Mouse (Mus musculus): Measurements from ENCODE around the gene Wfdc3. TPM values are rescaled to one million over a fixed set of nuclear protein-coding genes. Genes with fewer than 3 reads are reported as not detected.

Wfdc3 gene
- 0.93 and 1.0 TPM in 2 replicates for polyA plus RNA-seq (2015; fragmentation: Nextera tagmentation; extraction: Ambion mirVana)

DNA sequence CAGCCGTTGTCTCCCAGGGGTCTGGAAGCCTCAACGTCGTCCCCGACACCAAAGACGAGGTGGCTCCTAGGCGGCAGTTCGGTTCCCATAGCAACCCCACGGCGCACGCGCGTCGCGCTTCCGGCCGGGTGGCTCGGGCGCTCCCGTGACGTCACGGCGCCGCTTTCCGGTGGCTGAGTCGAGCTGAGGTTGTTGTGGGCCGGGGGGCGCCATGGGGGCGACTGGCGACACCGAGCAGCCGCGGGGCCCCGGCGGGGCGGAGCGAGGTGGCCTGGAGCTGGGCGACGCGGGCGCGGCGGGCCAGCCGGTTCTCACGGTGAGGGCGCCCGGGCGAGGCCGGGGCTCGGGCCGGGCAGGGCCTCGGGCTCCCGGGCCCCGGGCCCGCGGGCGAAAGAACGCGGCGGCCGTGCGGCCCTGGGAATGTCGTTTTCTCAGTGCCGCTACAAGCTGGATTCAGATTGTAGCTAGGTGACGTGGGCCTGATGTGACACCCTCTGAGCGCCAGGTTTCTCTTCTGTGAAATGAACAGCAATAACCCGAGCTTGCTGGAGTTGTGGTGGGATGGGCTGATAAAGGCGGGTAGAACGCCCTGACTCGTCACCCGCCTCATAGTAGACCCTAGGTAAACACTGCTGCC, at the start of gene Wfdc3, which contains the start of gene Dnttip1:
Wfdc3 (minus strand) TSS at position 89 of the 637 bp plus-strand sequence.
Dnttip1 (plus strand) TSS at position 141 of the 637 bp plus-strand sequence.
- peak within 1 kb of the TSS; percentile 97 for H3K9ac ChIP-seq
- ATAC-seq (ENCODE audit: low read depth) (peak; percentile 86), DNase-seq (peak; percentile 88)
- H3K4me1 ChIP-seq (replicated peaks) = peaks cover 51% of the 10 kb centered on the region
- H3K4me2 ChIP-seq = peak within 1 kb of the TSS; percentile 93
- H3K36me3 ChIP-seq = peaks cover 38% of the 10 kb centered on the region
- peak within 1 kb of the TSS; percentile 91 for H3K4me3 ChIP-seq (replicated peaks)
- 0 out of 2 replicates have a peak, but pooled peaks cover 25% of the 10 kb centered on the region for H3K27me3 ChIP-seq
- H3K9me3 ChIP-seq (replicated peaks) = no peaks in the 10 kb centered on the region
- under 1% methylated on average over 70 of the region's 70 CpGs for WGBS (ENCODE audit: insufficient replicate concordance)
- H3K27ac ChIP-seq = peak within 1 kb of the TSS; percentile 89

DNA sequence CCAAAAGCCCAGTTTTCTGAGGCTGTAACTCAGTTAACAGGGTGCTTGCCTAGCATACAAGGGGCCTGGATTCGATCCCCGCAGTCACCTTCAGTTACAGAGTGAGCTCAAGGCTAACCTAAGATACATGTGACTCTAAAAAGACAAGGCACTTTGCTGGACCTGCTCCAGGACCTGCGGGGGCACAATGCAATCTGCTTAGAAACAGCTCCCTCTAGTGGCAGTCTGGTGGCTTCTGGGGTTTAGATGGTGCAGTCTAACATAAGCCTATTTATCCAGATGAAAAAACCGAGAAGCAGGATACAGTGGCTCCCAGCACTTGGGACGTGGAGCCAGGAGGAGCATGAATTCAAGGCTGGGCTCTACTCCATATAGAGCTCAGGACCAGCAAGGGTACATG, 48.6 kb upstream of the Wfdc3 start:
- Histone ChIP-seq H3K4me2 (no peak overlapping the region), H3K9ac (no peak overlapping the region), H3K4me3 (replicated peaks) (no peak overlapping the region), H3K4me1 (replicated peaks) (peaks cover 22% of the 10 kb centered on the region), H3K27ac (no peak overlapping the region; the same call in 1 of the 2 replicates), H3K36me3 (peaks cover 88% of the 10 kb centered on the region), H3K27me3 (no peaks in the 10 kb centered on the region), H3K9me3 (replicated peaks) (no peaks in the 10 kb centered on the region)
- 38% methylated on average over 5 of the region's 5 CpGs for WGBS (ENCODE audit: insufficient replicate concordance)
- DNase-seq = peak; percentile 71
- peak; percentile 73 for ATAC-seq (ENCODE audit: low read depth)

GRCm38 (mm10) chr2:164793772-164794171, 48.0 kb upstream of the Wfdc3 start:
- Histone ChIP-seq H3K4me2 (no peak overlapping the region), H3K4me1 (replicated peaks) (peaks cover 26% of the 10 kb centered on the region), H3K36me3 (peaks cover 86% of the 10 kb centered on the region), H3K9me3 (replicated peaks) (no peaks in the 10 kb centered on the region), H3K4me3 (replicated peaks) (no peak overlapping the region), H3K9ac (no peak overlapping the region; the same call in 1 of the 2 replicates), H3K27ac (0 out of 2 replicates have a peak overlapping the region, but pooled peaks have one; percentile 13), H3K27me3 (no peaks in the 10 kb centered on the region)
- DNase-seq (no peak), ATAC-seq (ENCODE audit: low read depth) (no peak)
- WGBS (ENCODE audit: insufficient replicate concordance) = 81% methylated on average over 2 of the region's 2 CpGs

- Histone ChIP-seq H3K27me3 (no peaks in the 10 kb centered on the region), H3K36me3 (peaks cover 83% of the 10 kb centered on the region), H3K27ac (0 out of 2 replicates have a peak overlapping the region, but pooled peaks have one; percentile 13), H3K4me2 (no peak overlapping the region), H3K9me3 (replicated peaks) (no peaks in the 10 kb centered on the region), H3K4me1 (replicated peaks) (peaks cover 31% of the 10 kb centered on the region), H3K9ac (no peak overlapping the region; the same call in 1 of the 2 replicates), H3K4me3 (replicated peaks) (no peak overlapping the region)
- WGBS (ENCODE audit: insufficient replicate concordance) = 86% methylated on average over 3 of the region's 3 CpGs
- DNase-seq (no peak), ATAC-seq (ENCODE audit: low read depth) (peak; percentile 34; the same call in 1 of the 2 replicates)
Measured at GRCm38 (mm10) chr2:164793236-164793635, 47.5 kb upstream of the Wfdc3 start.

DNA sequence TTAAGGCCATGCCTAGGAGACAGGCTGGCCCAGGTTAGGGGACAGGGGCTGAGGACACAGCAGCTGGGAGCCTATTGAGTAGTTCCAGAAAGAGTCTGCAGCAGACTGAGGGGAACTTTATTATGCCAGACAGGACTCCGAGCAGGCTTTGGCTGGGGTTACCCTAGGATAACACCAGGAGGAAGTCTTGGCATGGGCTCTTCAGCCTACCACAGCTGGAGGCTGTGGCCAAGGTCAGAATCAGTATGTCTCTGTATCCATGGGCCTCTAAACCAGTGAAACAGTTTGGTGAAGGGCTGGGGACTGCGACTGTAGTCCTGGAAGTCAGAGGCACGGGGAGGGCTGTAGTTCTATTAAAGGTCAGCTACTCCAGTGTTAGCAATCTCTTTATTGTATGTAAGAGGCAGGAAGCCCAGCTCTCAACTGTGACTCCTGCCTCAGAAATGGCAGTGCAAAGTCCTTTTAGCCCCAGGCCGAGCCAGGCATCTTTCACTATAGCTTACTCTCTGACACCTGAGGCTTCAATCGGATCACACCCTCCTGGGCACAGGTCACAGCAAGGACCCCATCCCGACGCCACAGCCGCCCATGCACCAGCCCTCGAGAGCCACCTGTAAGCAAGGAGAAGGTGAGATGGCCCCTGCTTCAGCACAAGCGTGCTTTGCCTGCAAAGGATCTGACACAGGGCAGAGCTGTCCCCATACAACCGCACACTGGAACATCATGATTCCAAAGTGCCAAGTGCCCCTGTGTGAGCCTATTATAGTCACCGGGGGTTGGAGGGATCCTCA, 46.9 kb upstream of the Wfdc3 start:
- Histone ChIP-seq H3K4me1 (replicated peaks) (peaks cover 38% of the 10 kb centered on the region), H3K9ac (no peak overlapping the region), H3K36me3 (peaks cover 78% of the 10 kb centered on the region), H3K27me3 (no peaks in the 10 kb centered on the region), H3K4me3 (replicated peaks) (no peak overlapping the region), H3K4me2 (no peak overlapping the region), H3K27ac (no peak overlapping the region), H3K9me3 (replicated peaks) (no peaks in the 10 kb centered on the region)
- no peak for ATAC-seq (ENCODE audit: low read depth)
- no peak for DNase-seq
- 86% methylated on average over 12 of the region's 12 CpGs for WGBS (ENCODE audit: insufficient replicate concordance)

DNA sequence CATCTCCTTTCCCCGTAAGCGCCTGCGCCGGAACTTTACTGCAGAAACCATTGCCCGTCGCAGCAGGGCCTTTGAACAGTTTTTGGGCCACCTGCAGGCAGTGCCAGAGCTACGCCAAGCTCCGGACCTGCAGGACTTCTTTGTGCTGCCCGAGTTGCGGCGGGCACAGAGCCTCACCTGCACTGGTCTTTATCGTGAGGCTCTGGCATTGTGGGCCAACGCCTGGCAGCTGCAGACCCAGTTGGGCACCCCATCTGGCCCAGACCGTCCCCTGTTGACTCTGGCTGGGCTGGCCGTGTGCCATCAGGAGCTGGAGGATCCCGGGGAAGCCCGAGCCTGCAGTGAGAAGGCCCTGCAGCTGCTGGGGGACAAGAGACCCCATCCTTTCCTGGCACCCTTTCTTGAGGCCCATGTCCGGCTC, 46.1 kb upstream of the Wfdc3 start:
- H3K4me2 ChIP-seq = no peak overlapping the region
- no peak overlapping the region for H3K27ac ChIP-seq
- DNase-seq = no peak
- H3K4me3 ChIP-seq (replicated peaks) = no peak overlapping the region
- no peak overlapping the region for H3K9ac ChIP-seq
- no peaks in the 10 kb centered on the region for H3K9me3 ChIP-seq (replicated peaks)
- ATAC-seq (ENCODE audit: low read depth) = no peak
- H3K36me3 ChIP-seq = peaks cover 72% of the 10 kb centered on the region
- peaks cover 5% of the 10 kb centered on the region for H3K27me3 ChIP-seq
- WGBS (ENCODE audit: insufficient replicate concordance) = 91% methylated on average over 18 of the region's 18 CpGs
- peaks cover 45% of the 10 kb centered on the region for H3K4me1 ChIP-seq (replicated peaks)

DNA sequence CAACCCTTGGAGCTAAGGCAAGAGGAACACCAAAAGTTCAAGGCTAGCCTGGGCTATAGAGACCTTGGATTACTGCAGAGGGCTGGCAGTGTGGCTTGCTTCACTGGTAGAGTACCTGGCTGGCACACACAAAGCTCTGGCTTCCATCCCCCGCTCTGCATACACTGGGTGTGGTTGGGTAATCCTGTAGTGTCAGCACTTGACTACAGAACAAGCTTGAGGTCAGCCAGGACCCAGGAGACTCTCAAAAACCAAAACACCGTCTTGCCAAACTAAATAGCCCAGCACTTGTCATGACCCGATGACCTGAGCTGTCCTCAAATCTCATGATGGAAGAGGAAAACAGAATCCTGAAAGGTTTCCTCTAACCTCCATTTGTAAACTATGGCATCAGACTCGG, 44.7 kb upstream of the Wfdc3 start:
- no peak overlapping the region for H3K4me2 ChIP-seq
- H3K4me3 ChIP-seq (replicated peaks) = no peak overlapping the region
- H3K36me3 ChIP-seq = peaks cover 58% of the 10 kb centered on the region
- 77% methylated on average over 4 of the region's 4 CpGs for WGBS (ENCODE audit: insufficient replicate concordance)
- H3K9me3 ChIP-seq (replicated peaks) = no peaks in the 10 kb centered on the region
- H3K4me1 ChIP-seq (replicated peaks) = peaks cover 59% of the 10 kb centered on the region
- no peak overlapping the region for H3K9ac ChIP-seq
- peaks cover 18% of the 10 kb centered on the region for H3K27me3 ChIP-seq
- ATAC-seq (ENCODE audit: low read depth) (no peak), DNase-seq (no peak)
- peak overlapping the region; percentile 51 for H3K27ac ChIP-seq

GRCm38 (mm10) chr2:164788411-164788810, 42.7 kb upstream of the Wfdc3 start:
- Histone ChIP-seq H3K36me3 (peaks cover 42% of the 10 kb centered on the region), H3K4me1 (replicated peaks) (peaks cover 62% of the 10 kb centered on the region), H3K27ac (peak overlapping the region; percentile 35; the same call in 1 of the 2 replicates), H3K9me3 (replicated peaks) (no peaks in the 10 kb centered on the region), H3K4me3 (replicated peaks) (no peak overlapping the region), H3K27me3 (peaks cover 34% of the 10 kb centered on the region), H3K4me2 (peak overlapping the region; percentile 44), H3K9ac (peak overlapping the region; percentile 39; the same call in 1 of the 2 replicates)
- peak; percentile 61 for ATAC-seq (ENCODE audit: low read depth)
- DNase-seq = peak; percentile 39
- WGBS (ENCODE audit: insufficient replicate concordance) = 67% methylated on average over 4 of the region's 4 CpGs

DNA sequence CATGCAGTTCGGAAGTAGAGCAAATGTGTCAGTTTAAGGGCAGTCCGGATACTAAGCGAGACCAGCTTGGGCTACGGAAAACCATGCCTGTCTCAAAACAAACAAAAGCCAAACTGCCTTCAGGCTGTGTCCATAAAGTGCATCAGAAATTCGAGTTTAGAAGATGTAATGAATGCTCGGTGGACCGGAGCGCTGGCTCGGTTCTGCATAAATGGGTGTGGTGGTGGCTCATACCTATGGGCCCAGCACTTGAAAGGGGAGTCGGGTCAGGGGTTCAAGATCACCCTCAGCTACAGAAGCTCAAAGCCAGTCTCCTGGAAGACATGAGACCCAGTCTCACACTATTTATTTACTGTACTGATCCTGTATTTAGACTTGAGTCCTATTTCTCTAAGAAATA, 42.0 kb upstream of the Wfdc3 start:
- Histone ChIP-seq H3K27ac (no peak overlapping the region), H3K4me1 (replicated peaks) (peaks cover 60% of the 10 kb centered on the region), H3K9ac (no peak overlapping the region), H3K9me3 (replicated peaks) (no peaks in the 10 kb centered on the region), H3K4me3 (replicated peaks) (no peak overlapping the region), H3K4me2 (no peak overlapping the region), H3K36me3 (peaks cover 37% of the 10 kb centered on the region), H3K27me3 (peaks cover 34% of the 10 kb centered on the region)
- ATAC-seq (ENCODE audit: low read depth) (no peak), DNase-seq (no peak)
- 81% methylated on average over 10 of the region's 10 CpGs for WGBS (ENCODE audit: insufficient replicate concordance)

- Histone ChIP-seq H3K36me3 (peaks cover 29% of the 10 kb centered on the region), H3K4me1 (replicated peaks) (peaks cover 61% of the 10 kb centered on the region), H3K4me2 (peak overlapping the region; percentile 99), H3K9me3 (replicated peaks) (no peaks in the 10 kb centered on the region), H3K27ac (peak overlapping the region; percentile 18; the same call in 1 of the 2 replicates), H3K27me3 (peaks cover 35% of the 10 kb centered on the region), H3K9ac (no peak overlapping the region), H3K4me3 (replicated peaks) (peak overlapping the region; percentile 70)
- ATAC-seq (ENCODE audit: low read depth) (no peak), DNase-seq (no peak)
- WGBS (ENCODE audit: insufficient replicate concordance) = 73% methylated on average over 3 of the region's 3 CpGs
Measured at GRCm38 (mm10) chr2:164787032-164787431, 41.3 kb upstream of the Wfdc3 start.

DNA sequence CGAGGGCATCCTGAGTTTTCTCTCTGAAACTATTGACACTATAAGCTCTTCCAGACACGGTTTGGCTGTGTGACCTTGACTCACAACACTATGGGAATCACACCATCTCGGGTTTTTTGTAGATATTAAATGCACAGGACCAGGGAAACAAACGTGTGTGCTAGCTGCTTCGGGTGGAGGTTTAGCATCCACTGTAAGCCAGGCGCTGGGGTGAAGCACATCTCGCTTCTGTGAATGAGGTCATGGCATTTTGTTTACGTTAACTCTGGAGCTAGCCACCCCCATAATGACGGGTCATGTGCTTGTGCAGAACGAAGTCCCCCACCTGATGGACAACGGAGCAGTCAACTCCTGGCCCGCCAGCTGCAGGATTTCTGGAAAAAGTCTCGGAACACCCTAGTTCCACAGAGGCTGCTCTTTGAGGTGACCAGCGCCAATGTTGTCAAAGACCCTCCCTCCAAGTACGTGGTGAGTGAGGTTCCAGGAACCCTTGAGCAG, 40.7 kb upstream of the Wfdc3 start:
- Histone ChIP-seq H3K4me3 (replicated peaks) (peak overlapping the region; percentile 70), H3K9me3 (replicated peaks) (no peaks in the 10 kb centered on the region), H3K4me2 (peak overlapping the region; percentile 99), H3K9ac (peak overlapping the region; percentile 82), H3K27me3 (peaks cover 41% of the 10 kb centered on the region), H3K27ac (peak overlapping the region; percentile 76), H3K36me3 (peaks cover 23% of the 10 kb centered on the region), H3K4me1 (replicated peaks) (peaks cover 67% of the 10 kb centered on the region)
- no peak for DNase-seq
- ATAC-seq (ENCODE audit: low read depth) = no peak
- 15% methylated on average over 15 of the region's 15 CpGs for WGBS (ENCODE audit: insufficient replicate concordance)

Measured in liver, embryonic 13.5 days (tissue).